Mouse (Mus musculus) embryonic facial prominence, embryonic 13.5 days (tissue): ENCODE results near the gene Trpm8. TPM values are rescaled to one million over a fixed set of nuclear protein-coding genes. Genes with fewer than 3 reads are reported as not detected.
A peak's percentile ranks its signal among the peaks of the same experiment; 100 is the strongest.

Experiments
- ATAC-seq: fragments of 200-750 bp; cut with Nextera tagmentation; 2 replicates; pipeline ENCODE4 v1.8.0; 2017; ENCODE audit warnings: low read depth; ENCODE audit not compliant: insufficient number of reproducible peaks, insufficient read depth, low FRiP score, low TSS enrichment
- H3K27ac ChIP-seq: fragments of 300-500 bp; sonication (generic); 2 replicates; pipeline ENCODE4 v1.5.1; 2015; ENCODE audit warnings: moderate library complexity, mild to moderate bottlenecking, inconsistent platforms
- H3K27me3 ChIP-seq: fragments of 300-500 bp; sonication (generic); 2 replicates; pipeline ENCODE4 v1.6.1; 2015; ENCODE audit warnings: mild to moderate bottlenecking, inconsistent platforms
- H3K36me3 ChIP-seq: fragments of 300-500 bp; sonication (generic); 2 replicates; pipeline ENCODE4 v1.6.1; 2015; ENCODE audit warnings: mild to moderate bottlenecking, inconsistent platforms
- H3K4me1 ChIP-seq: fragments of 300-500 bp; sonication (generic); 2 replicates; pipeline ENCODE4 v1.6.1; 2015; ENCODE audit warnings: inconsistent platforms
- H3K4me2 ChIP-seq: fragments of 300-500 bp; sonication (generic); 2 replicates; pipeline ENCODE4 v1.6.1; 2015; ENCODE audit warnings: moderate library complexity, mild to moderate bottlenecking, inconsistent platforms
- H3K4me3 ChIP-seq: fragments of 300-500 bp; sonication (generic); 2 replicates; pipeline ENCODE4 v1.5.1; 2015; ENCODE audit warnings: mild to moderate bottlenecking, inconsistent platforms
- H3K9ac ChIP-seq: fragments of 300-500 bp; sonication (generic); 2 replicates; pipeline ENCODE4 v1.6.1; 2015; ENCODE audit warnings: mild to moderate bottlenecking, inconsistent platforms
- H3K9me3 ChIP-seq: fragments of 300-500 bp; sonication (generic); 2 replicates; pipeline ENCODE4 v1.6.1; 2016; ENCODE audit warnings: inconsistent platforms
- WGBS: fragments of 180-500 bp; shearing (Covaris S2); methylation state at CpG from one replicate; pipeline ENCODE4 v1.1.7; 2015; ENCODE audit warnings: mixed read lengths; 5-methylcytosine and 5-hydroxymethylcytosine counted together
- polyA plus RNA-seq: library from polyadenylated mRNA; unstranded; fragments of >200 nt; fragmentation: Nextera tagmentation; extraction: Ambion mirVana; gene quantifications from 2 replicates; pipeline ENCODE4 v1.2.1, GENCODE M21; 2015

Trpm8 gene
- polyA plus RNA-seq, 1 experiment from 2014 or later: not detected

- 0 out of 2 replicates have a peak, but pooled peaks cover 2% of the 10 kb centered on the region for H3K4me1 ChIP-seq
- ATAC-seq: no peak
- H3K9ac ChIP-seq: no peak overlapping the region
- WGBS: 91% methylated on average over 12 of the region's 12 CpGs
- no peak overlapping the region for H3K4me3 ChIP-seq
- no peaks in the 10 kb centered on the region for H3K9me3 ChIP-seq
- H3K4me2 ChIP-seq: no peak overlapping the region
- no peak overlapping the region for H3K27ac ChIP-seq
- no peaks in the 10 kb centered on the region for H3K36me3 ChIP-seq
- H3K27me3 ChIP-seq: no peaks in the 10 kb centered on the region
Observed at GRCm38 (mm10) chr1:88355025-88355424, 77.6 kb downstream of the Trpm8 start.

- H3K9me3 ChIP-seq: no peaks in the 10 kb centered on the region
- H3K9ac ChIP-seq: no peak overlapping the region
- H3K4me2 ChIP-seq: no peak overlapping the region
- H3K27me3 ChIP-seq: no peaks in the 10 kb centered on the region
- no peak overlapping the region for H3K4me3 ChIP-seq
- 0 out of 2 replicates have a peak, but pooled peaks cover 2% of the 10 kb centered on the region for H3K4me1 ChIP-seq
- no peak for ATAC-seq
- H3K36me3 ChIP-seq: no peaks in the 10 kb centered on the region
- H3K27ac ChIP-seq: no peak overlapping the region
- WGBS: 95% methylated on average over 3 of the region's 3 CpGs
Observed at GRCm38 (mm10) chr1:88355681-88356080, 78.2 kb downstream of the Trpm8 start.

GRCm38 (mm10) chr1:88356616-88357015 is 79.2 kb downstream of the Trpm8 start:
- Histone ChIP-seq H3K27ac (no peak overlapping the region), H3K4me1 (0 out of 2 replicates have a peak, but pooled peaks cover 2% of the 10 kb centered on the region), H3K9me3 (no peaks in the 10 kb centered on the region), H3K4me3 (no peak overlapping the region), H3K27me3 (no peaks in the 10 kb centered on the region), H3K9ac (no peak overlapping the region), H3K4me2 (no peak overlapping the region), H3K36me3 (no peaks in the 10 kb centered on the region)
- 86% methylated on average over 6 of the region's 6 CpGs for WGBS
- ATAC-seq: no peak

GRCm38 (mm10) chr1:88357458-88358090 is 80.1 kb downstream of the Trpm8 start:
- Histone ChIP-seq H3K27me3 (no peaks in the 10 kb centered on the region), H3K4me3 (no peak overlapping the region), H3K36me3 (no peaks in the 10 kb centered on the region), H3K27ac (no peak overlapping the region), H3K9me3 (no peaks in the 10 kb centered on the region), H3K9ac (no peak overlapping the region), H3K4me1 (0 out of 2 replicates have a peak, but pooled peaks cover 2% of the 10 kb centered on the region), H3K4me2 (no peak overlapping the region)
- WGBS: 37% methylated on average over 6 of the region's 6 CpGs
- ATAC-seq: no peak

GRCm38 (mm10) chr1:88358102-88358654 is 80.7 kb downstream of the Trpm8 start:
- no peaks in the 10 kb centered on the region for H3K9me3 ChIP-seq
- 0 out of 2 replicates have a peak, but pooled peaks cover 2% of the 10 kb centered on the region for H3K4me1 ChIP-seq
- H3K36me3 ChIP-seq: no peaks in the 10 kb centered on the region
- peak overlapping the region; percentile 16; the same call in 1 of the 2 replicates for H3K9ac ChIP-seq
- no peak overlapping the region for H3K4me2 ChIP-seq
- H3K4me3 ChIP-seq: no peak overlapping the region
- 80% methylated on average over 7 of the region's 7 CpGs for WGBS
- no peaks in the 10 kb centered on the region for H3K27me3 ChIP-seq
- no peak overlapping the region for H3K27ac ChIP-seq
- no peak for ATAC-seq

- 43% methylated on average over 4 of the region's 4 CpGs for WGBS
- H3K27ac ChIP-seq: no peak overlapping the region
- H3K27me3 ChIP-seq: no peaks in the 10 kb centered on the region
- H3K36me3 ChIP-seq: no peaks in the 10 kb centered on the region
- H3K4me3 ChIP-seq: no peak overlapping the region
- 0 out of 2 replicates have a peak, but pooled peaks cover 2% of the 10 kb centered on the region for H3K4me1 ChIP-seq
- ATAC-seq: no peak
- no peaks in the 10 kb centered on the region for H3K9me3 ChIP-seq
- H3K4me2 ChIP-seq: no peak overlapping the region
- H3K9ac ChIP-seq: no peak overlapping the region
Observed at GRCm38 (mm10) chr1:88361085-88361484, 83.6 kb downstream of the Trpm8 start.

GRCm38 (mm10) chr1:88366881-88367644 is 89.6 kb downstream of the Trpm8 start:
- 80% methylated on average over 11 of the region's 11 CpGs for WGBS
- Histone ChIP-seq H3K36me3 (no peaks in the 10 kb centered on the region), H3K4me3 (no peak overlapping the region), H3K4me2 (no peak overlapping the region), H3K27ac (no peak overlapping the region), H3K27me3 (no peaks in the 10 kb centered on the region), H3K9ac (no peak overlapping the region), H3K9me3 (peaks cover 4% of the 10 kb centered on the region; the same call in 1 of the 2 replicates), H3K4me1 (peaks cover 13% of the 10 kb centered on the region; the same call in 1 of the 2 replicates)
- ATAC-seq: no peak

- Histone ChIP-seq H3K36me3 (no peaks in the 10 kb centered on the region), H3K9ac (no peak overlapping the region), H3K27me3 (no peaks in the 10 kb centered on the region), H3K4me2 (no peak overlapping the region), H3K9me3 (no peaks in the 10 kb centered on the region; the same call in 1 of the 2 replicates), H3K4me3 (no peak overlapping the region), H3K27ac (no peak overlapping the region), H3K4me1 (no peaks in the 10 kb centered on the region)
- ATAC-seq: no peak
- WGBS: 88% methylated on average over 1 of the region's 1 CpGs
Observed at GRCm38 (mm10) chr1:88378446-88378845, 101.0 kb downstream of the Trpm8 start.

- no peaks in the 10 kb centered on the region for H3K27me3 ChIP-seq
- H3K4me1 ChIP-seq: no peaks in the 10 kb centered on the region
- H3K9me3 ChIP-seq: no peaks in the 10 kb centered on the region
- WGBS: 78% methylated on average over 4 of the region's 4 CpGs
- ATAC-seq: no peak
- no peak overlapping the region for H3K4me3 ChIP-seq
- no peak overlapping the region for H3K27ac ChIP-seq
- no peak overlapping the region for H3K4me2 ChIP-seq
- H3K36me3 ChIP-seq: no peaks in the 10 kb centered on the region
- H3K9ac ChIP-seq: no peak overlapping the region
Observed at GRCm38 (mm10) chr1:88391632-88392031, 114.2 kb downstream of the Trpm8 start.

GRCm38 (mm10) chr1:88393321-88393720 is 115.9 kb downstream of the Trpm8 start:
- no peaks in the 10 kb centered on the region for H3K4me1 ChIP-seq
- WGBS: 88% methylated on average over 5 of the region's 5 CpGs

GRCm38 (mm10) chr1:88403378-88403777 is 125.9 kb downstream of the Trpm8 start:
- no peak overlapping the region for H3K4me3 ChIP-seq
- no peaks in the 10 kb centered on the region for H3K9me3 ChIP-seq
- H3K4me2 ChIP-seq: no peak overlapping the region
- H3K9ac ChIP-seq: no peak overlapping the region
- no peak for ATAC-seq
- no peak overlapping the region for H3K27ac ChIP-seq
- 51% methylated on average over 3 of the region's 3 CpGs for WGBS
- no peaks in the 10 kb centered on the region for H3K27me3 ChIP-seq
- H3K36me3 ChIP-seq: no peaks in the 10 kb centered on the region
- peaks cover 11% of the 10 kb centered on the region; the same call in 1 of the 2 replicates for H3K4me1 ChIP-seq

More at GRCm38 (mm10) chr1:88393321-88393720, 115.9 kb downstream of the Trpm8 start:
- H3K36me3 ChIP-seq: no peaks in the 10 kb centered on the region
- no peak overlapping the region for H3K4me2 ChIP-seq
- no peak for ATAC-seq
- no peak overlapping the region for H3K4me3 ChIP-seq
- H3K27ac ChIP-seq: no peak overlapping the region
- H3K9ac ChIP-seq: no peak overlapping the region
- H3K9me3 ChIP-seq: no peaks in the 10 kb centered on the region
- H3K27me3 ChIP-seq: no peaks in the 10 kb centered on the region
